Mouse (Mus musculus) liver, adult (tissue): ENCODE measurements around the gene Zfp747.

Experiments used
- GATA4 ChIP-seq: IDR thresholded peaks from 2 replicates; pipeline ENCODE4 v1.6.1; 2014; ENCODE audit warnings: mild to moderate bottlenecking, low read length; ENCODE audit not compliant: insufficient replicate concordance

The Zfp747 gene

GRCm38 (mm10) chr7:127386641-127387392, 11.0 kb upstream of the Zfp747 start, which contains the start of gene 9130019O22Rik:
9130019O22Rik (minus strand) TSS chr7:127387166.
- no peak for TF ChIP-seq GATA4

- peak; percentile 76 for TF ChIP-seq GATA4
Measured at GRCm38 (mm10) chr7:127378310-127378921, 2.6 kb upstream of the Zfp747 start.

- no peak for TF ChIP-seq GATA4
Measured at GRCm38 (mm10) chr7:127371213-127371612, 4.6 kb downstream of the Zfp747 start.

- TF ChIP-seq GATA4 = no peak
Measured at GRCm38 (mm10) chr7:127366249-127366648, 9.6 kb downstream of the Zfp747 start.

- TF ChIP-seq GATA4 = no peak
Measured at GRCm38 (mm10) chr7:127364166-127364565, 11.7 kb downstream of the Zfp747 start.

- no peak for TF ChIP-seq GATA4
Measured at GRCm38 (mm10) chr7:127363475-127363921, 12.4 kb downstream of the Zfp747 start.

GRCm38 (mm10) chr7:127361449-127361848, 14.4 kb downstream of the Zfp747 start:
- no peak for TF ChIP-seq GATA4

- no peak for TF ChIP-seq GATA4
Measured at GRCm38 (mm10) chr7:127360265-127360664, 15.6 kb downstream of the Zfp747 start.

GRCm38 (mm10) chr7:127358472-127358871, 17.4 kb downstream of the Zfp747 start:
- TF ChIP-seq GATA4 = no peak

GRCm38 (mm10) chr7:127357871-127358270, 18.0 kb downstream of the Zfp747 start:
- no peak for TF ChIP-seq GATA4

GRCm38 (mm10) chr7:127355796-127356195, 20.1 kb downstream of the Zfp747 start:
- no peak for TF ChIP-seq GATA4

- TF ChIP-seq GATA4 = no peak
Measured at GRCm38 (mm10) chr7:127351230-127352004, 24.4 kb downstream of the Zfp747 start.

GRCm38 (mm10) chr7:127346676-127347075, 29.2 kb downstream of the Zfp747 start:
- TF ChIP-seq GATA4 = no peak

- TF ChIP-seq GATA4 = no peak; the same call in 1 of the 2 replicates
Measured at GRCm38 (mm10) chr7:127345512-127346325, 30.1 kb downstream of the Zfp747 start, which contains the start of gene Zfp768. Zfp768 (minus strand) TSS chr7:127345589.

GRCm38 (mm10) chr7:127345092-127345491, 30.8 kb downstream of the Zfp747 start:
- no peak for TF ChIP-seq GATA4

GRCm38 (mm10) chr7:127344371-127344770, 31.5 kb downstream of the Zfp747 start:
- no peak for TF ChIP-seq GATA4
